Mouse (Mus musculus): Measurements from ENCODE around the gene Inpp4b. TPM values are rescaled to one million over a fixed set of nuclear protein-coding genes. Genes with fewer than 3 reads are reported as not detected.
A peak's percentile ranks its signal among the peaks of the same experiment; 100 is the strongest.

The Inpp4b gene
- polyA plus RNA-seq, 1 experiment from 2014 or later = 6.0 TPM

DNA sequence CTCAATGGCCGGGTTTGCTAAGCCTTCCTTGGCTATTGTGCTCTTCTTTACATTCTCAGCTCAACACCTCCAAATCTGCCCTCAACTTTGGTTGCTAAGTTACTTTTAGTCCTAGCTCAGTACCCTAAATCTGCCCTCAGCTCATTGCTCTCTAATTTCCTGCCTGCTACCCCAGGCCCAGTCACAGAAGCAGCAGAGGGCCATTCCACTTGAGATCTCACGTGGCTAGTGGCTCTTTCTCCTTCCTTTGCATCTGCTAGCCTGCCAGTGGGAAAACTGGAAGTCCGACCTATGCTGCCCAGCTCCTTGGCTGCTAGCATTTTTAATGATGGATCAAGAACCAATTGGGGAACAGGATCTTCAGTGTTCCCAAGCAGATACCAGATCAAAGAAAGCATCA is 472.4 kb downstream of the Inpp4b start:
- Histone ChIP-seq H3K9me3 (ENCODE audit: control insufficient read depth, low read length) (no peaks in the 10 kb centered on the region), H3K27me3 (replicated peaks; ENCODE audit: control insufficient read depth, insufficient read depth, low read length) (no peaks in the 10 kb centered on the region), H3K9ac (ENCODE audit: low read depth, low read length) (no peak overlapping the region), H3K4me2 (ENCODE audit: low read depth, low read length) (no peak overlapping the region), H3K27ac (ENCODE audit: low read length) (no peak overlapping the region), H3K36me3 (ENCODE audit: control insufficient read depth, insufficient read depth, low read length) (no peaks in the 10 kb centered on the region), H3K4me1 (ENCODE audit: control insufficient read depth, insufficient read depth, low read length) (0 out of 2 replicates have a peak, but pooled peaks cover 2% of the 10 kb centered on the region), H3K4me3 (ENCODE audit: low read length) (no peak overlapping the region)
- ATAC-seq = no peak
- 58% methylated on average over 3 of the region's 3 CpGs for WGBS

DNA sequence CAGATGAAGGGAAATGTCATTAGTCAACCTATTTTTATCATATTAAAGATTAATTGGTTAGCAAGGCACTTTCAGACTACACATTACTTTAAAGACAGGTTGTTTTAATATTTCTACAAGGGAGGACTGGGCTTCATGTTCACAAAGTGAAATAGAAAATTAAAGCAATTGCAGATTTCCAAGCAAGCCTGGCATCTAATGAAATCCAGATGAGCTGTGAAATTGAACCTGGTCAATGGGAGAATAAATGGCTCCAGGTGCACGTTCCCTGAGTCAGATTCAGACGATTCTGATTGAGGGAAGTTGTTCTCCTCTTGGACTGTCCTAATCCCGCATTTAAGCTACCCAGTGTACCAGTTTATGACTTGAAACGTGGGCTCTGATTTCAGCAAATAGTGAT is 473.2 kb downstream of the Inpp4b start:
- no peak overlapping the region for H3K4me2 ChIP-seq (ENCODE audit: low read depth, low read length)
- 61% methylated on average over 4 of the region's 4 CpGs for WGBS
- no peaks in the 10 kb centered on the region for H3K27me3 ChIP-seq (replicated peaks; ENCODE audit: control insufficient read depth, insufficient read depth, low read length)
- H3K9me3 ChIP-seq (ENCODE audit: control insufficient read depth, low read length) = no peaks in the 10 kb centered on the region
- H3K9ac ChIP-seq (ENCODE audit: low read depth, low read length) = no peak overlapping the region
- H3K27ac ChIP-seq (ENCODE audit: low read length) = no peak overlapping the region
- H3K4me3 ChIP-seq (ENCODE audit: low read length) = no peak overlapping the region
- 0 out of 2 replicates have a peak, but pooled peaks cover 2% of the 10 kb centered on the region for H3K4me1 ChIP-seq (ENCODE audit: control insufficient read depth, insufficient read depth, low read length)
- H3K36me3 ChIP-seq (ENCODE audit: control insufficient read depth, insufficient read depth, low read length) = no peaks in the 10 kb centered on the region
- ATAC-seq = no peak

- no peak overlapping the region for H3K9ac ChIP-seq (ENCODE audit: low read depth, low read length)
- no peaks in the 10 kb centered on the region for H3K36me3 ChIP-seq (ENCODE audit: control insufficient read depth, insufficient read depth, low read length)
- 85% methylated on average over 1 of the region's 1 CpGs for WGBS
- no peak for ATAC-seq
- no peak overlapping the region for H3K27ac ChIP-seq (ENCODE audit: low read length)
- H3K9me3 ChIP-seq (ENCODE audit: control insufficient read depth, low read length) = no peaks in the 10 kb centered on the region
- H3K4me3 ChIP-seq (ENCODE audit: low read length) = no peak overlapping the region
- H3K27me3 ChIP-seq (replicated peaks; ENCODE audit: control insufficient read depth, insufficient read depth, low read length) = no peaks in the 10 kb centered on the region
- no peaks in the 10 kb centered on the region for H3K4me1 ChIP-seq (ENCODE audit: control insufficient read depth, insufficient read depth, low read length)
- H3K4me2 ChIP-seq (ENCODE audit: low read depth, low read length) = no peak overlapping the region
Observed at GRCm38 (mm10) chr8:81823121-81823520, 480.8 kb downstream of the Inpp4b start.

GRCm38 (mm10) chr8:81824975-81825374 is 482.6 kb downstream of the Inpp4b start:
- H3K4me1 ChIP-seq (ENCODE audit: control insufficient read depth, insufficient read depth, low read length) = no peaks in the 10 kb centered on the region
- H3K9me3 ChIP-seq (ENCODE audit: control insufficient read depth, low read length) = no peaks in the 10 kb centered on the region
- H3K27ac ChIP-seq (ENCODE audit: low read length) = no peak overlapping the region
- no peak overlapping the region for H3K9ac ChIP-seq (ENCODE audit: low read depth, low read length)
- 29% methylated on average over 2 of the region's 2 CpGs for WGBS
- H3K36me3 ChIP-seq (ENCODE audit: control insufficient read depth, insufficient read depth, low read length) = no peaks in the 10 kb centered on the region
- no peak overlapping the region for H3K4me2 ChIP-seq (ENCODE audit: low read depth, low read length)
- ATAC-seq = no peak
- no peaks in the 10 kb centered on the region for H3K27me3 ChIP-seq (replicated peaks; ENCODE audit: control insufficient read depth, insufficient read depth, low read length)
- H3K4me3 ChIP-seq (ENCODE audit: low read length) = no peak overlapping the region

GRCm38 (mm10) chr8:81826406-81826805 is 484.1 kb downstream of the Inpp4b start:
- Histone ChIP-seq H3K4me2 (ENCODE audit: low read depth, low read length) (no peak overlapping the region), H3K4me1 (ENCODE audit: control insufficient read depth, insufficient read depth, low read length) (no peaks in the 10 kb centered on the region), H3K9ac (ENCODE audit: low read depth, low read length) (no peak overlapping the region), H3K36me3 (ENCODE audit: control insufficient read depth, insufficient read depth, low read length) (no peaks in the 10 kb centered on the region), H3K27me3 (replicated peaks; ENCODE audit: control insufficient read depth, insufficient read depth, low read length) (no peaks in the 10 kb centered on the region), H3K9me3 (ENCODE audit: control insufficient read depth, low read length) (no peaks in the 10 kb centered on the region), H3K27ac (ENCODE audit: low read length) (no peak overlapping the region), H3K4me3 (ENCODE audit: low read length) (no peak overlapping the region)
- no peak for ATAC-seq
- WGBS = 60% methylated on average over 2 of the region's 2 CpGs

DNA sequence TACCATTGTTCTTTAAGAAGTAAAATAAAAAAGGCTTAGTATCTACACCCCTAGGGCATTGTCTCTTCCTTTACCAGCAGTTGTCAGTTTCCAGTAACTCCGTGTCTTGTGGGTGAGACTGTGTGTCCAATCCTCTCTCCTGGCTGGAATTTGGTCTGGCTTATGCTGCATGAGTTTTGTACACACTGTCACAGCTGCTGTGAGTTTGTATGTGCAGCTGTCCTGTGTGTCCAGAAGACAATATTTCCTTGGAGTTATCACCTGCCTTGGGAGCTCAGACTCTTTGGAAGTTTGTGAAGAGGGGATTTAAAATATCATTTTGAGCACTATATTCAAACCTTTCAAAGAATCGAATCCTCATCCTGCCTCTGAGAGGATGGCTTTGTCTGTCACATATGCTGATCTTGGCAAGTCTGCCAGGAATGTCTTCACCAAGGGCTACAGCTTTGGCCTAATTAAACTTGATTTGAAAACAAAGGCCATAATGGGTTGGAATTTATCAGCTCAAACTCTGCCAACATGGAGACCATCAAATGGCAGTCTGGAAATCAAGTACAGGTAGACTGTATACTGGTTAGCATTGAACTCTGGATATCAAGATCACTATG is 485.1 kb downstream of the Inpp4b start:
- ATAC-seq = no peak
- H3K9me3 ChIP-seq (ENCODE audit: control insufficient read depth, low read length) = no peaks in the 10 kb centered on the region
- no peak overlapping the region for H3K9ac ChIP-seq (ENCODE audit: low read depth, low read length)
- no peaks in the 10 kb centered on the region for H3K27me3 ChIP-seq (replicated peaks; ENCODE audit: control insufficient read depth, insufficient read depth, low read length)
- no peak overlapping the region for H3K4me2 ChIP-seq (ENCODE audit: low read depth, low read length)
- H3K27ac ChIP-seq (ENCODE audit: low read length) = no peak overlapping the region
- WGBS = 65% methylated on average over 2 of the region's 2 CpGs
- H3K4me3 ChIP-seq (ENCODE audit: low read length) = no peak overlapping the region
- H3K36me3 ChIP-seq (ENCODE audit: control insufficient read depth, insufficient read depth, low read length) = no peaks in the 10 kb centered on the region
- H3K4me1 ChIP-seq (ENCODE audit: control insufficient read depth, insufficient read depth, low read length) = no peaks in the 10 kb centered on the region

- no peaks in the 10 kb centered on the region for H3K9me3 ChIP-seq (ENCODE audit: control insufficient read depth, low read length)
- H3K4me3 ChIP-seq (ENCODE audit: low read length) = no peak overlapping the region
- no peaks in the 10 kb centered on the region for H3K4me1 ChIP-seq (ENCODE audit: control insufficient read depth, insufficient read depth, low read length)
- no peak overlapping the region for H3K27ac ChIP-seq (ENCODE audit: low read length)
- ATAC-seq = no peak
- H3K4me2 ChIP-seq (ENCODE audit: low read depth, low read length) = no peak overlapping the region
- H3K36me3 ChIP-seq (ENCODE audit: control insufficient read depth, insufficient read depth, low read length) = no peaks in the 10 kb centered on the region
- H3K27me3 ChIP-seq (replicated peaks; ENCODE audit: control insufficient read depth, insufficient read depth, low read length) = no peaks in the 10 kb centered on the region
- H3K9ac ChIP-seq (ENCODE audit: low read depth, low read length) = no peak overlapping the region
Observed at GRCm38 (mm10) chr8:81831430-81831829, 489.1 kb downstream of the Inpp4b start.

GRCm38 (mm10) chr8:81833852-81834251 is 491.5 kb downstream of the Inpp4b start:
- Histone ChIP-seq H3K9ac (ENCODE audit: low read depth, low read length) (no peak overlapping the region), H3K4me2 (ENCODE audit: low read depth, low read length) (no peak overlapping the region), H3K4me3 (ENCODE audit: low read length) (no peak overlapping the region), H3K9me3 (ENCODE audit: control insufficient read depth, low read length) (no peaks in the 10 kb centered on the region), H3K4me1 (ENCODE audit: control insufficient read depth, insufficient read depth, low read length) (no peaks in the 10 kb centered on the region), H3K27me3 (replicated peaks; ENCODE audit: control insufficient read depth, insufficient read depth, low read length) (no peaks in the 10 kb centered on the region), H3K27ac (ENCODE audit: low read length) (no peak overlapping the region), H3K36me3 (ENCODE audit: control insufficient read depth, insufficient read depth, low read length) (no peaks in the 10 kb centered on the region)
- no peak for ATAC-seq

DNA sequence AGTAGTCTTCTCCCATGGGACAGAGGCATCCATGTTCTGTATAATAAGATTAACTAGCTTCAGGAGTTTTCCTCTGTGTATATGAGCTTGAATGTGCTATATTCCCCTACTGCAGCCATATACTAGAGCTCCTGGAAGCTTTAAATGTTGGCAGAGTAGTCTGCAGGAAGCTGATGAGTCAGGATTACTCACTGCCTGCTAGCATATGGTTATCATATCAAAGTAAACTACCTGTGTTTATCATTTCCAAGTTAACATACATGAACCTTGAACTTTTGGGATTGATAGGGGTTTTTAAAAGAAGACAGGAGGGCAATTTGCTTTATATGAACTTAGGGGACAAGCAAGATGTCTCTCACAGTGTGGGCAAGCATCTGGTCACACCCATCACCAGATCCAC is 498.2 kb downstream of the Inpp4b start:
- no peak overlapping the region for H3K4me2 ChIP-seq (ENCODE audit: low read depth, low read length)
- H3K4me1 ChIP-seq (ENCODE audit: control insufficient read depth, insufficient read depth, low read length) = 0 out of 2 replicates have a peak, but pooled peaks cover 6% of the 10 kb centered on the region
- no peak overlapping the region for H3K27ac ChIP-seq (ENCODE audit: low read length)
- 0 out of 2 replicates have a peak, but pooled peaks have one; percentile 23 for ATAC-seq
- no peaks in the 10 kb centered on the region for H3K27me3 ChIP-seq (replicated peaks; ENCODE audit: control insufficient read depth, insufficient read depth, low read length)
- no peak overlapping the region for H3K9ac ChIP-seq (ENCODE audit: low read depth, low read length)
- no peak overlapping the region for H3K4me3 ChIP-seq (ENCODE audit: low read length)
- no peaks in the 10 kb centered on the region for H3K9me3 ChIP-seq (ENCODE audit: control insufficient read depth, low read length)
- H3K36me3 ChIP-seq (ENCODE audit: control insufficient read depth, insufficient read depth, low read length) = no peaks in the 10 kb centered on the region
